Mouse (Mus musculus) neural tube, embryonic 14.5 days (tissue): Measurements from ENCODE around the gene Tmed2. TPM values are rescaled to one million over a fixed set of nuclear protein-coding genes. Genes with fewer than 3 reads are reported as not detected.
A peak's percentile ranks its signal among the peaks of the same experiment; 100 is the strongest.

Experiments
- ATAC-seq: fragments of 200-750 bp; cut with Nextera tagmentation; 2 replicates; pipeline ENCODE4 v1.8.0; 2017; ENCODE audit warnings: low read depth, mild to moderate bottlenecking, moderate TSS enrichment, moderate library complexity
- H3K27ac ChIP-seq: fragments of 300-500 bp; sonication (generic); 2 replicates; pipeline ENCODE4 v1.5.1; 2014; ENCODE audit warnings: low read depth, mild to moderate bottlenecking, control low read depth, low read length, moderate library complexity, mixed read lengths
- H3K27me3 ChIP-seq: fragments of 300-500 bp; sonication (generic); 2 replicates; pipeline ENCODE4 v1.6.1; 2014; ENCODE audit warnings: low read length; ENCODE audit not compliant: control insufficient read depth, insufficient read depth
- H3K36me3 ChIP-seq: fragments of 300-500 bp; sonication (generic); 2 replicates; pipeline ENCODE4 v1.6.1; 2014; ENCODE audit warnings: low read length, mixed read lengths; ENCODE audit not compliant: control insufficient read depth, insufficient read depth
- H3K4me1 ChIP-seq: fragments of 300-500 bp; sonication (generic); 2 replicates; pipeline ENCODE4 v1.6.1; 2014; ENCODE audit warnings: low read length; ENCODE audit not compliant: control insufficient read depth, insufficient read depth
- H3K4me2 ChIP-seq: fragments of 300-500 bp; sonication (generic); 2 replicates; pipeline ENCODE4 v1.6.1; 2014; ENCODE audit warnings: mild to moderate bottlenecking, low read depth, low read length, control low read depth
- H3K4me3 ChIP-seq: fragments of 300-500 bp; sonication (generic); 2 replicates; pipeline ENCODE4 v1.5.1; 2014; ENCODE audit warnings: low read depth, low read length, control low read depth, mixed read lengths
- H3K9ac ChIP-seq: fragments of 300-500 bp; sonication (generic); replicated peaks from 2 replicates; pipeline ENCODE4 v1.6.1; 2014; ENCODE audit warnings: low read depth, mild to moderate bottlenecking, control low read depth, low read length, mixed read lengths
- H3K9me3 ChIP-seq: fragments of 300-500 bp; sonication (generic); 2 replicates; pipeline ENCODE4 v1.6.1; 2016; ENCODE audit warnings: low read length; ENCODE audit not compliant: control insufficient read depth
- WGBS: fragments of 180-500 bp; shearing (Covaris S2); extraction: QIAGEN DNeasy Blood & Tissue Kit; methylation state at CpG from one replicate; pipeline ENCODE4 v1.1.7; 2014; 5-methylcytosine and 5-hydroxymethylcytosine counted together
- polyA plus RNA-seq: library from polyadenylated mRNA; unstranded; fragments of >200 nt; fragmentation: Nextera tagmentation; extraction: Ambion mirVana; gene quantifications from 2 replicates; pipeline ENCODE4 v1.2.1, GENCODE M21; 2014

Tmed2 gene
- polyA plus RNA-seq, 1 experiment from 2014 or later, result 368 TPM

GRCm38 (mm10) chr5:124531583-124531930 lies 8.9 kb upstream of the Tmed2 start:
- H3K27me3 ChIP-seq, result no peaks in the 10 kb centered on the region
- H3K4me2 ChIP-seq, result peak overlapping the region; percentile 63
- H3K9me3 ChIP-seq, result no peaks in the 10 kb centered on the region
- H3K4me1 ChIP-seq, result peaks cover 26% of the 10 kb centered on the region; the same call in 1 of the 2 replicates
- ATAC-seq, result peak; percentile 59
- peak overlapping the region; percentile 63 for H3K9ac ChIP-seq
- peak overlapping the region; percentile 77 for H3K4me3 ChIP-seq
- H3K36me3 ChIP-seq, result no peaks in the 10 kb centered on the region
- WGBS, result 12% methylated on average over 14 of the region's 14 CpGs
- H3K27ac ChIP-seq, result peak overlapping the region; percentile 76

- no peak overlapping the region for H3K4me3 ChIP-seq
- H3K27me3 ChIP-seq, result no peaks in the 10 kb centered on the region
- H3K9me3 ChIP-seq, result no peaks in the 10 kb centered on the region
- H3K4me1 ChIP-seq, result peaks cover 26% of the 10 kb centered on the region; the same call in 1 of the 2 replicates
- H3K4me2 ChIP-seq, result peak overlapping the region; percentile 63; the same call in 1 of the 2 replicates
- H3K36me3 ChIP-seq, result no peaks in the 10 kb centered on the region
- H3K27ac ChIP-seq, result no peak overlapping the region
- H3K9ac ChIP-seq, result no peak overlapping the region
- 39% methylated on average over 7 of the region's 7 CpGs for WGBS
- no peak for ATAC-seq
These were observed 8.0 kb upstream of the Tmed2 start for GRCm38 (mm10) chr5:124532451-124532850.

- Histone ChIP-seq H3K9me3 (no peaks in the 10 kb centered on the region), H3K36me3 (no peaks in the 10 kb centered on the region), H3K27me3 (no peaks in the 10 kb centered on the region), H3K4me2 (no peak overlapping the region), H3K4me1 (peaks cover 8% of the 10 kb centered on the region; the same call in 1 of the 2 replicates), H3K27ac (no peak overlapping the region), H3K4me3 (no peak overlapping the region), H3K9ac (no peak overlapping the region)
- 75% methylated on average over 5 of the region's 5 CpGs for WGBS
- no peak for ATAC-seq
These were observed 5.5 kb upstream of the Tmed2 start for GRCm38 (mm10) chr5:124535016-124535415.

GRCm38 (mm10) chr5:124536776-124537175 lies 3.7 kb upstream of the Tmed2 start:
- no peak overlapping the region for H3K4me3 ChIP-seq
- H3K9ac ChIP-seq, result peak overlapping the region; percentile 8; the same call in 1 of the 2 replicates
- 9% methylated on average over 14 of the region's 17 CpGs for WGBS

GRCm38 (mm10) chr5:124538813-124539792 lies 1.4 kb upstream of the Tmed2 start:
- Histone ChIP-seq H3K9ac (no peak overlapping the region), H3K27me3 (no peaks in the 10 kb centered on the region), H3K4me2 (no peak overlapping the region), H3K4me1 (peaks cover 12% of the 10 kb centered on the region), H3K36me3 (peaks cover 2% of the 10 kb centered on the region; the same call in 1 of the 2 replicates), H3K27ac (no peak overlapping the region), H3K4me3 (no peak overlapping the region), H3K9me3 (no peaks in the 10 kb centered on the region)
- ATAC-seq, result no peak
- 79% methylated on average over 14 of the region's 16 CpGs for WGBS

More at GRCm38 (mm10) chr5:124536776-124537175, 3.7 kb upstream of the Tmed2 start:
- no peaks in the 10 kb centered on the region for H3K9me3 ChIP-seq
- peak overlapping the region; percentile 5; the same call in 1 of the 2 replicates for H3K4me2 ChIP-seq
- no peak overlapping the region for H3K27ac ChIP-seq
- no peaks in the 10 kb centered on the region for H3K36me3 ChIP-seq
- no peak for ATAC-seq
- H3K27me3 ChIP-seq, result no peaks in the 10 kb centered on the region
- peaks cover 6% of the 10 kb centered on the region for H3K4me1 ChIP-seq

- ATAC-seq, result no peak
- Histone ChIP-seq H3K9me3 (no peaks in the 10 kb centered on the region), H3K4me1 (peaks cover 12% of the 10 kb centered on the region), H3K36me3 (peaks cover 11% of the 10 kb centered on the region), H3K9ac (no peak overlapping the region), H3K27me3 (no peaks in the 10 kb centered on the region), H3K27ac (no peak overlapping the region), H3K4me2 (peak overlapping the region; percentile 28; the same call in 1 of the 2 replicates), H3K4me3 (peak overlapping the region; percentile 85)
- WGBS, result 74% methylated on average over 4 of the region's 4 CpGs
These were observed 590 bp upstream of the Tmed2 start for GRCm38 (mm10) chr5:124539905-124540304.

- peak overlapping the region; percentile 95 for H3K4me2 ChIP-seq
- peak; percentile 68 for ATAC-seq
- peaks cover 19% of the 10 kb centered on the region for H3K36me3 ChIP-seq
- under 1% methylated on average over 73 of the region's 89 CpGs for WGBS
- no peaks in the 10 kb centered on the region for H3K27me3 ChIP-seq
- H3K9me3 ChIP-seq, result no peaks in the 10 kb centered on the region
- peak overlapping the region; percentile 85 for H3K4me3 ChIP-seq
- peak overlapping the region; percentile 78 for H3K9ac ChIP-seq
- peak overlapping the region; percentile 76 for H3K27ac ChIP-seq
- peaks cover 12% of the 10 kb centered on the region for H3K4me1 ChIP-seq
These were observed 558 bp downstream of the Tmed2 start for GRCm38 (mm10) chr5:124540905-124541601.

- WGBS, result 14% methylated on average over 8 of the region's 8 CpGs
- Histone ChIP-seq H3K4me3 (peak overlapping the region; percentile 85), H3K36me3 (peaks cover 24% of the 10 kb centered on the region), H3K27me3 (no peaks in the 10 kb centered on the region), H3K9me3 (no peaks in the 10 kb centered on the region), H3K27ac (no peak overlapping the region), H3K4me2 (peak overlapping the region; percentile 95), H3K9ac (peak overlapping the region; percentile 78), H3K4me1 (peaks cover 12% of the 10 kb centered on the region)
- no peak for ATAC-seq
These were observed 1.1 kb downstream of the Tmed2 start for GRCm38 (mm10) chr5:124541602-124541973.
